Mouse (Mus musculus) brain, embryonic 18.5 days (tissue): ENCODE measurements at regions not wholly inside any gene's neighbourhood (a gene's known extent, or its start where the extent isn't known, plus 50 kb on each side); places are given as distances from the start of the nearest gene placed in this dataset.

Experiments used
- DNase-seq: peaks from one replicate; pipeline ENCODE4 v3.0.0-alpha.2; 2012; ENCODE audit warnings: low read depth, low spot score

DNA sequence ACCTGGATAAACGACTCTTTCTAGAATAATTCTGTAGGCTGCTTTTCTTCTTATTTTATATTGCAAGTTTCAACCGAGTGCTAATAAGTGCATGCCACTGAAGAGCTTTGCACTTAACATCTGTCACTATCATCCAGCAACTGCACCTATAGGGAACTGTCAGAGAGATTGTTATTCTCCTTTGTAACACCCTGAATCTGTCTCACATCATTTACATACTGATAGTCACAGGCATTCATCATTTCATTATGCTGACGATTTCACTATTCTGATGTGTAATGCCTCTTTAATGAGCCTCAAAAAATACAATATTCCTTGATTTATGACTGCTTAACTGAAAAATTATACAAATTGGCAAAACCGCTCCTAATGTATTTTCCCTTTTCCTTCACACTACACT, 1959.2 kb upstream of the Tenm3 start:
- no peak for DNase-seq

DNA sequence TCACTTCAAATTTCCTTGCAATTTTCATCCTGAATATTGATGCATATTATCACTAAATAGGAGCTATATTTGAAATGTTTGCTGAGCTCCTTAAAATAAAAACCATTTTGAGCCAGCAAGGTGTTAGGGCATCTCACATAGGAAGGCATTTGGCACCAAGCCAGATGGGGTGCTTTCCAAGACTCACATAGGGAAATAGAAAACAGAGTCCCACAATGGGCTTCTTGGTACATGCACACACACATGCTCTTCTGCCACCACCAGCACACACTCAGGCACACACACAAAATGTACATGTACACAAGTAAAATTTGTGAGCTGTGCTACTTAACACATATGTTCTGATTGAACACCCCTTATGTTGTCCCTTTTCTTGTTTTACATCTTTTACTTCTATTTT, 1943.7 kb upstream of the Tenm3 start:
- no peak for DNase-seq

DNA sequence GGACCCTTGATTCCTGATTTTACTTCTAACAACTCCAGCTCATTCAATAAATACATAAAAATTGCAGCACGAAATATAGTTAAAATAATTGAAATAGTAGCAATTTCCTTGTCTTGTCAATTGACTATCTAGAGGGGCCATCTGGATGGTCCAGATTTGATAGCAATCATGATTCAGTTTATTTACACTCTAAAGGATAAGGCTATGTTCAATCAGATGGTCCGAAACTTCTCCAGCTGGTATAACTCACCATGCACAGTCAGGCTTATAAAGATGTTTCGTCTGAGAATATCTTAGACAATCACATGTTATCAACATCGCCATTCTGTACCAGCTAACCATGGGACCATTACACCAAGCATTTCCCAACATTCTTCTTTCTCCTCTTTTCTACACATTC, 1926.9 kb upstream of the Tenm3 start:
- peak; percentile 26 for DNase-seq
